Mouse (Mus musculus) G1E (cell line): ENCODE measurements at regions not wholly inside any gene's neighbourhood (a gene's known extent, or its start where the extent isn't known, plus 50 kb on each side); places are given as distances from the start of the nearest gene placed in this dataset.

ENCODE experiments used
- ATAC-seq: 2 replicates; pipeline ENCODE4 v1.8.0; 2016; ENCODE audit warnings: mild to moderate bottlenecking; ENCODE audit not compliant: insufficient number of reproducible peaks, poor library complexity, low FRiP score, severe bottlenecking; ENCODE audit errors: extremely low read depth
- DNase-seq: peaks from one replicate; pipeline ENCODE4 v3.0.0; 2012; ENCODE audit warnings: low spot score
- H3K27me3 ChIP-seq: 2 replicates; pipeline ENCODE4 v1.6.1; 2012; ENCODE audit warnings: mild to moderate bottlenecking, low read length, inconsistent platforms; ENCODE audit not compliant: insufficient read depth
- H3K36me3 ChIP-seq: replicated peaks from 2 replicates; pipeline ENCODE3; 2012; ENCODE audit warnings: mild to moderate bottlenecking, inconsistent platforms
- H3K4me1 ChIP-seq: 2 replicates; pipeline ENCODE4 v1.6.1; 2012; ENCODE audit warnings: low read depth, low read length, inconsistent platforms, mixed read lengths; ENCODE audit not compliant: insufficient read depth
- H3K4me3 ChIP-seq: 2 replicates; pipeline ENCODE4 v1.5.1; 2012; ENCODE audit warnings: low read depth, mild to moderate bottlenecking, inconsistent platforms, low read length, moderate library complexity, mixed read lengths
- H3K9me3 ChIP-seq: replicated peaks from 2 replicates; pipeline ENCODE4 v1.6.1; 2012; ENCODE audit warnings: inconsistent platforms
- CTCF ChIP-seq: IDR thresholded peaks from 2 replicates; pipeline ENCODE4 v1.5.1; 2012; ENCODE audit warnings: low read depth, low read length, inconsistent platforms, mixed read lengths
- GATA1 ChIP-seq: IDR thresholded peaks from 2 replicates; pipeline ENCODE4 v1.6.1; 2012; ENCODE audit warnings: borderline replicate concordance, low read length, inconsistent platforms, mixed read lengths
- GATA2 ChIP-seq: IDR thresholded peaks from 2 replicates; pipeline ENCODE4 v1.6.1; 2012; ENCODE audit warnings: low read depth, low read length, inconsistent platforms, borderline replicate concordance
- POLR2AphosphoS5 ChIP-seq: IDR thresholded peaks from 2 replicates; pipeline ENCODE4 v1.6.1; 2012; ENCODE audit warnings: low read depth, low read length, inconsistent platforms; ENCODE audit not compliant: insufficient replicate concordance
- TAL1 ChIP-seq: conservative IDR thresholded peaks from 2 replicates; pipeline ENCODE4 v1.6.1; 2012; ENCODE audit warnings: low read depth, low read length, inconsistent platforms, mixed read lengths

GRCm38 (mm10) chr19:14853416-14853815 lies 255.6 kb upstream of the Tle4 start:
- H3K36me3 ChIP-seq, result no peaks in the 10 kb centered on the region
- H3K9me3 ChIP-seq, result no peaks in the 10 kb centered on the region
- no peak for TF ChIP-seq POLR2AphosphoS5
- TF ChIP-seq GATA2, result no peak
- TF ChIP-seq TAL1, result no peak
- TF ChIP-seq CTCF, result no peak
- no peak for TF ChIP-seq GATA1
- no peaks in the 10 kb centered on the region for H3K27me3 ChIP-seq
- no peak for DNase-seq
- ATAC-seq, result no peak
- no peaks in the 10 kb centered on the region for H3K4me1 ChIP-seq
- H3K4me3 ChIP-seq, result no peak overlapping the region

GRCm38 (mm10) chr19:14849561-14849960 lies 251.7 kb upstream of the Tle4 start:
- DNase-seq (no peak), ATAC-seq (no peak)
- no peaks in the 10 kb centered on the region for H3K4me1 ChIP-seq
- no peaks in the 10 kb centered on the region for H3K36me3 ChIP-seq
- TF ChIP-seq TAL1 (no peak), GATA2 (no peak), GATA1 (no peak), POLR2AphosphoS5 (no peak), CTCF (no peak)
- no peaks in the 10 kb centered on the region for H3K9me3 ChIP-seq
- H3K4me3 ChIP-seq, result no peak overlapping the region
- no peaks in the 10 kb centered on the region for H3K27me3 ChIP-seq

- no peak for TF ChIP-seq TAL1
- no peak for TF ChIP-seq GATA2
- no peak for TF ChIP-seq POLR2AphosphoS5
- TF ChIP-seq CTCF, result no peak
- TF ChIP-seq GATA1, result no peak
- Histone ChIP-seq H3K27me3 (no peaks in the 10 kb centered on the region), H3K4me3 (no peak overlapping the region), H3K9me3 (no peaks in the 10 kb centered on the region), H3K4me1 (no peaks in the 10 kb centered on the region), H3K36me3 (no peaks in the 10 kb centered on the region)
- DNase-seq (no peak), ATAC-seq (no peak)
Observed at GRCm38 (mm10) chr19:14847120-14847519, 249.3 kb upstream of the Tle4 start.

GRCm38 (mm10) chr19:14835629-14836028 lies 237.8 kb upstream of the Tle4 start:
- Histone ChIP-seq H3K36me3 (no peaks in the 10 kb centered on the region), H3K27me3 (no peaks in the 10 kb centered on the region), H3K9me3 (no peaks in the 10 kb centered on the region), H3K4me1 (no peaks in the 10 kb centered on the region), H3K4me3 (no peak overlapping the region)
- ATAC-seq (no peak), DNase-seq (no peak)
- TF ChIP-seq POLR2AphosphoS5, result no peak

- Histone ChIP-seq H3K4me3 (no peak overlapping the region), H3K36me3 (no peaks in the 10 kb centered on the region), H3K4me1 (no peaks in the 10 kb centered on the region), H3K9me3 (no peaks in the 10 kb centered on the region), H3K27me3 (no peaks in the 10 kb centered on the region)
- DNase-seq, result no peak
- no peak for ATAC-seq
- no peak for TF ChIP-seq CTCF
- TF ChIP-seq TAL1, result no peak
- no peak for TF ChIP-seq GATA2
- TF ChIP-seq GATA1, result no peak
- no peak for TF ChIP-seq POLR2AphosphoS5
Observed at GRCm38 (mm10) chr19:14816354-14816753, 218.5 kb upstream of the Tle4 start.

GRCm38 (mm10) chr19:14806787-14807186 lies 208.9 kb upstream of the Tle4 start:
- H3K36me3 ChIP-seq, result no peaks in the 10 kb centered on the region
- no peaks in the 10 kb centered on the region for H3K27me3 ChIP-seq
- TF ChIP-seq TAL1, result no peak
- no peak for TF ChIP-seq GATA2
- no peak for TF ChIP-seq POLR2AphosphoS5
- no peak for TF ChIP-seq GATA1
- no peak for TF ChIP-seq CTCF
- no peaks in the 10 kb centered on the region for H3K4me1 ChIP-seq
- no peak for ATAC-seq
- H3K9me3 ChIP-seq, result no peaks in the 10 kb centered on the region
- no peak overlapping the region for H3K4me3 ChIP-seq
- no peak for DNase-seq

- no peak for ATAC-seq
Observed at GRCm38 (mm10) chr19:14802909-14803650, 205.2 kb upstream of the Tle4 start.

More at GRCm38 (mm10) chr19:14802909-14803650, 205.2 kb upstream of the Tle4 start:
- Histone ChIP-seq H3K36me3 (no peaks in the 10 kb centered on the region), H3K27me3 (no peaks in the 10 kb centered on the region), H3K4me1 (no peaks in the 10 kb centered on the region), H3K9me3 (no peaks in the 10 kb centered on the region), H3K4me3 (no peak overlapping the region)
- TF ChIP-seq GATA2 (no peak), CTCF (no peak), GATA1 (no peak), TAL1 (no peak), POLR2AphosphoS5 (no peak)
- DNase-seq, result no peak
